Mouse (Mus musculus): ENCODE measurements around the gene Haus4.

The Haus4 gene

GRCm38 (mm10) chr14:54496706-54497105 is 57.7 kb downstream of the Haus4 start:
- DNase-seq (ENCODE audit: low read depth, low spot score), result no peak

DNA sequence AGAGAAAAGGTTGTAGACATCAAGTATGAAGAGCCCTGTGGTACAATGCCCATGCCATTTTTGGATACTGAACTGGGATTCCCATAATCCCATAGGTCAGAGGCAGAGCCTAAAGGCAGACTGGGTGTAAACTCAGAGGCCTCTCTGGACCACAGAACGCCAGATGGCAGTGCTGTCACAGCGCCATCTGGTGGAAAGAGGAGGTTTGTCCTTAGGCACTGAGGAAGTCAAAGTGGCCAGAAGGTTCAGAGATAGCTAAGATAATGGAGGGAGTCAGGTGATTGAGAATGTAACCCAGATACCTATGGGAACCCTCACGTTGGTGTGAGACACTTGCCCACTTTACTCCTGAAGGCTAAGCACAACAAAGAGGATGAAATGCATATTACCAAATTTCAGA is 60.2 kb downstream of the Haus4 start:
- no peak for DNase-seq (ENCODE audit: low read depth, low spot score)

GRCm38 (mm10) chr14:54493236-54493635 is 61.2 kb downstream of the Haus4 start:
- no peak for DNase-seq (ENCODE audit: low read depth, low spot score)

- DNase-seq (ENCODE audit: low read depth, low spot score), result no peak
Measured at GRCm38 (mm10) chr14:54492345-54493131, 61.9 kb downstream of the Haus4 start.
